Mouse (Mus musculus) lung, postnatal 14 days (tissue): ENCODE measurements around the gene Lcn8.
A peak's percentile ranks its signal among the peaks of the same experiment; 100 is the strongest.

Source experiments
- DNase-seq: peaks from one replicate; pipeline ENCODE4 v3.0.0; 2021

Gene Lcn8

DNA sequence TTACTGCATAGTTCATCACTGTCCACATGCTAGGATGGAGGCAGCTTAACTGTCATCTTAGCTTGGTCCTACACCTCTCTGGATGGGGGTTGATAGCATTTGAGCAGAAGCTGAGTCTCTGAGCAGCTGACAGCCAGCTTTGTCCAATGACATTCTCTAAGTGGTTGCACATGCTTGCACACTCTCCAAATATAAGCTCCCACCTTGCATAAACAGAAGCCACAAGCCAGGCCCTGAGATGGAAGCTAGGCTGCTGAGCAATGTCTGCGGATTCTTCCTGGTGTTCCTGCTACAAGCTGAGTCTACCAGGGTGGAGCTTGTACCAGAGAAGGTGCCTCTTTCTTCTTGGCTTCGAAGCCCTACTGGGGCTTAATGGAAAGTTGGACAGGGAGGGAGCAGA, at the start of gene Lcn8:
Lcn8 (plus strand) TSS at position 219 of the 400 bp plus-strand sequence.
- DNase-seq, result no peak

DNA sequence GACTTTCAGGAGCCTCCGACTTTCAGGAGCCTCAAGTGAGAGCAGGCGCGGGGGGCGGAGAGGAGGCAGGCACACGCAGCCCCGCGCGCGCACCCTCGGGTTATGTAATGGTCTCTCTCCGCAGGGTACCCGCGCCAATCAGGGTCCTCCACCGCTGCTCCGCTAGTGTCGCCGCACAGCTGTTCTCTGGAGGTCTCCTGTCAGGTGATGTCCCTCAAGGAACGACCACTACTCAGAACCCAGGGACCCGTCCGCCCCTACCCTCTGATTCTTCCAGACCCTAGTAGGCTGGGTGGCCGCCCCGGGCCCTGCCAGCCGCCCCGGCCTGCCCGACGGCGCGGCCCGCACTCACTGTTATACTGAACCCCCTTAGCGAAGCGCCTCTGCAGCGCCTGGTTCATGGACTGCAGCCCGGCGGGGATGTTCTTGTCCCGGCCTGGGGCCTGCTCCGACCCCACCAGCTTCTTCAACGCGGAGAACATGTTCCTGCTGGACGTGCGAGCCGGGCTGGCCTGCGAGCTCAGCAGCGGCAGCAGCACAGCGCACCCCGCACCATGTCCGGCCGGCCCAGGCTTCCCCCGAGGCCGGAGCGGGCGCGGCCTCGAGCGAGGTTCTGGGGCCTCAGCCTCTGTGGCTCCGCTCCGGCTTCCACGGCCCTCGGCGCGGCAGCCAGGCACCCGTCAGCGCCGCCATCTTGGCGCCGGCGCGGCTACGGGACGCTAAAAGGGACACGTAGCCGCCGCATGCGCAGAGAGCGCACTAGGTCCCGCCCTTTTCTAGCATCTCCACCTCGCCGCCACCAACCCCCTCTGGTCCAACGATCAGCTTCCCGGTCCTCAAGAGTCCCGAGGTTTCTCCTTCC, 44.9 kb upstream of the Lcn8 start, which contains the start of gene Rabl6:
Rabl6 (minus strand) TSS at position 761 of the 862 bp plus-strand sequence.
- DNase-seq, result peak; percentile 89

GRCm38 (mm10) chr2:25608671-25609070, 44.2 kb upstream of the Lcn8 start:
- DNase-seq, result no peak

DNA sequence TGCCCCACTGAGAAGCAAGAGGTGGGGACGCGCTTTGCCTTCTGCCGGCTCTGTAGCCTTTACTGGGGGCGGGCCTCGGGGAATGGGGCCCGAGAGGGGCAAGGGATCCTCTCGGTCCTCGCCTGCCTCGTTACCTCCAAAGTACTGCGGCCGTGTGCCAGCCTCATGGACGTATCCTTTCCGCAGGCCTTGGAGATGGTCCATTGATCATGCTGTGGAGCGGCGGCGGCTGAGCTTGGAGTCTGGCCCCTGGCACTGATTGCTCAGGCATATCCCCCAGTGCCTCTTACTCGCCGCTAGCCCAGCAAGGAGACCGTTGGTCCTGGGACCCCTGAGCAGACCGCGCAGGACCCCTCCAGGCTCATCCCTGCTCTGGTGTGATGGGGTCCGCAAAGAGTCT, 36.5 kb upstream of the Lcn8 start:
- no peak for DNase-seq

GRCm38 (mm10) chr2:25617578-25617977, 35.3 kb upstream of the Lcn8 start, which contains the start of gene Ccdc183:
Ccdc183 (minus strand) TSS chr2:25617678.
- DNase-seq, result no peak

- DNase-seq, result no peak
Observed at GRCm38 (mm10) chr2:25620386-25620785, 32.5 kb upstream of the Lcn8 start.

DNA sequence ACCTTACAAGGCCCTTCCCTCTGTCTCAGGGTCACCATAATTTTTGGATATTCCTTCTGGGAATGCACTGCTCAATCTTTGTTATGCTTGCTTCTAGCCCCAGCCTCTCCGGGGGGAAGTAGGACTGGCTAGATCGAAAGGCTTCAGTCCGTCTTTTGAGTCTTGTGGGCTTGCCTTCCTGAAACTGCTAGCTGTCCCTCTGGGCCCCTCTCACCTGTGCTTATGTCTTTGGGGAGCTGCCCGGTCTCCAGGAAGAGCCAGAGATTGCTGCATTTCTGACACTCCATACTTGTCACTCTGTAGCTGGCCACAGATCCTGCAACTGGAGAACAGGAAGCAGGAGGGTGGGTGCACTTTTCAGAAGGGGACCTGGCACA, 32.1 kb upstream of the Lcn8 start:
- no peak for DNase-seq

GRCm38 (mm10) chr2:25621229-25622200, 31.4 kb upstream of the Lcn8 start, which contains the start of gene Tmem141:
Tmem141 (minus strand) TSS chr2:25622005.
- DNase-seq, result peak; percentile 89

- DNase-seq, result no peak
Observed at GRCm38 (mm10) chr2:25625986-25626385, 26.9 kb upstream of the Lcn8 start.

- no peak for DNase-seq
Observed at GRCm38 (mm10) chr2:25627811-25628210, 25.1 kb upstream of the Lcn8 start, which contains the start of gene Fcna. Fcna (minus strand) TSS chr2:25628030.

DNA sequence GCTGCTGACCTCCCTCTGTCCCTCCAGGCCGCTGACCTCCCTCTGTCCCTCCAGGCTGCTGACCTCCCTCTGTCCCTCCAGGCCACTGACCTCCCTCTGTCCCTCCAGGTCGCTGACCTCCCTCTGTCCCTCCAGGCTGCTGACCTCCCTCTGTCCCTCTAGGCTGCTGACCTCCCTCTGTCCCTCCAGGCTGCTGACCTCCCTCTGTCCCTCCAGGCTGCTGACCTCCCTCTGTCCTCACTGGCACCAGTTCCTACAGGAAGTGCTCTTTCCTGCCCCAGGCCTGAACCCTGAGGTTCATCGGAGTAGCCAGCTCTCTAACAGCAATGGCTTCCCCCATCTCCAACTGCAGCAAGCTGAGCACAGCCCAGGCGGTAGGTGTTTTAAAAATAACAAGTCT, 24.2 kb upstream of the Lcn8 start:
- DNase-seq, result no peak

- DNase-seq, result no peak
Observed at GRCm38 (mm10) chr2:25633616-25634015, 19.3 kb upstream of the Lcn8 start.

GRCm38 (mm10) chr2:25634046-25634445, 18.9 kb upstream of the Lcn8 start:
- no peak for DNase-seq

GRCm38 (mm10) chr2:25639890-25640289, 13.0 kb upstream of the Lcn8 start:
- peak; percentile 52 for DNase-seq

- DNase-seq, result no peak
Observed at GRCm38 (mm10) chr2:25654502-25654901, 1.6 kb downstream of the Lcn8 start.

DNA sequence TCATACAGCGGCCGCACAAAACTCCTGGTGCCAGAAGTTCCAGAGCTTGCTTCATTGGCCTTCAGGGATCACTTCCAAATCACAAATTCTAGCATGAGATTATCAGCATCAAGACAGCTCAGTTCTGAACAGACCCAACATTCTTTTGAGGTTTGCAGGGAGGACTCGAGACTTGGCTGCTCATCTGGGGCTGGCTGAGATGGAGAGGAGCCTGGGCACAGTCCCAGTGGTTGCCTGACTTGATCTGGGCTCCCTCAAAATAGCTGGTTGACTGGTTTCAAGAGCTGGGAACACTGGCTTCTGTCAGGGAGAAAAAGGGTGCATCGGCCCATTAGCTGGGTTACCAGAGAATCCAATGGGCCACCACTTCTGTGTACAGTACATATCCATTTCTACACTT, 3.8 kb downstream of the Lcn8 start:
- DNase-seq, result peak; percentile 31

- DNase-seq, result no peak
Observed at GRCm38 (mm10) chr2:25657246-25657645, 4.3 kb downstream of the Lcn8 start.

DNA sequence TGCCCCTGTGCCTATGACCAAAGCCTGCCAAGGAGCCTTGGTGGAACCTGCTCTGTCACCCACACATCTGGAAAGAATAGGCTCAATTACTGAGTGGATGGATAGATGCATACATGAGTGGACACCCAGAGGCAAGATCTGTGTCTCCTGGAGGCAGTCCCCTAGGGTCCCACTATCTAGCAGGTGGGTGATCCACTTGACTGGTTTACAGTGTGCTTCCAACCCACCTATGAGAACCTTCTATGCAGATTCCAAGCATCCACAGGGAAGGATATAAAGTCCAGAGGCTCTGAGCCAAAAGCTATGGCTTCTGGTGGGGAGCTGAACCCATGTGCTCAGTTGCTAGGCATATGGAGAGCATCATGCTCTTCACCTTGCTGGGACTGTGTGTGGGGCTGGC, 4.7 kb downstream of the Lcn8 start, which contains the start of gene Lcn5:
Lcn5 (plus strand) TSS at position 301 of the 400 bp plus-strand sequence.
- DNase-seq, result no peak

- DNase-seq, result no peak
Observed at GRCm38 (mm10) chr2:25660279-25660678, 7.4 kb downstream of the Lcn8 start.

- no peak for DNase-seq
Observed at GRCm38 (mm10) chr2:25661245-25661970, 8.5 kb downstream of the Lcn8 start.

DNA sequence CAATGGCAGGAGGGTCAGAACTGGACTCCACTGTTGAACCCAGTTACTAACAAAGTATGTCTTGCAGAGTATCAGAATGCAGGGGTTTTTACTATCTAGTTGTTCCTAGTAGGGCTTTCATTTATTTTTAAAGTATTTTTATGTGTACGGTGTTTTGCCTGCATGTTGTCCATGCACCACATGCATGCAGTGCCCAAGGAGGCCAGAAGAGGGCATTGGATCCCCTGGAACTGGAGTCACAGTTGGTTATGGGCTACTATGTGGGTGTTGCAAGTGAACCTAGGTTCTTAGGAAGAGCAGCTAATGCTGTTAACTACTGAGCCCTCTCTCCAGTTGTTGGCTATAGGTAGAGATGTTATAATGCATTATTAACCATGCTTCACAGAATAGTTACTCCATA, 10.6 kb downstream of the Lcn8 start:
- DNase-seq, result peak; percentile 59

GRCm38 (mm10) chr2:25664125-25664524, 11.2 kb downstream of the Lcn8 start:
- no peak for DNase-seq

GRCm38 (mm10) chr2:25666516-25666915, 13.6 kb downstream of the Lcn8 start:
- no peak for DNase-seq
